Mouse (Mus musculus): Measurements from ENCODE around the gene Ccdc158. TPM values are rescaled to one million over a fixed set of nuclear protein-coding genes. Genes with fewer than 3 reads are reported as not detected.

Gene Ccdc158
- total and polyA plus RNA-seq, 3 experiments = 0.09 TPM; not detected in 2

- WGBS = 2% methylated on average over 26 of the region's 26 CpGs
- Histone ChIP-seq H3K4me1 (ENCODE audit: control insufficient read depth, insufficient read depth, low read length) (no peaks in the 10 kb centered on the region), H3K79me2 (replicated peaks; ENCODE audit: control insufficient read depth, insufficient read depth, low read length) (no peaks in the 10 kb centered on the region), H3K27me3 (ENCODE audit: control insufficient read depth, insufficient read depth, low read length) (no peaks in the 10 kb centered on the region), H3K36me3 (ENCODE audit: control insufficient read depth, insufficient read depth, low read length) (no peaks in the 10 kb centered on the region), H3K27ac (no peak within 1 kb of the TSS; the same call in 1 of the 2 replicates), H3K4me3 (peak within 1 kb of the TSS; percentile 44), H3K9ac (ENCODE audit: low read depth, low read length) (peak within 1 kb of the TSS; percentile 52)
- no peak for TF ChIP-seq POLR2A (IDR thresholded peaks at IDR 0.05; ENCODE audit: insufficient read depth, low read depth, low read length)
- TF ChIP-seq EP300 (IDR thresholded peaks at IDR 0.05; ENCODE audit: insufficient read depth, low read depth, low read length) = 0 out of 2 replicates have a peak, but pooled peaks have one; percentile 12
- TF ChIP-seq CTCF (IDR thresholded peaks at IDR 0.05) = no peak
- intact Hi-C loops (cut with DNase I) = loop anchor here (1.0 to 5.0 kb wide), 2 partner anchors 42 to 269 kb away; no protein-coding TSS in a partner anchor
- peak; percentile 25 to 35 for DNase-seq
These were observed 8.3 kb upstream of the Ccdc158 start, which contains the start of gene Shroom3 for GRCm38 (mm10) chr5:92683351-92683807. TSS of gene Shroom3 (plus strand) at chr5:92683435.

- Histone ChIP-seq H3K27ac (no peak overlapping the region; the same call in 1 of the 2 replicates), H3K36me3 (ENCODE audit: control insufficient read depth, insufficient read depth, low read length) (no peaks in the 10 kb centered on the region), H3K4me1 (ENCODE audit: control insufficient read depth, insufficient read depth, low read length) (no peaks in the 10 kb centered on the region), H3K9ac (ENCODE audit: low read depth, low read length) (peak overlapping the region; percentile 52; the same call in 1 of the 2 replicates), H3K27me3 (ENCODE audit: control insufficient read depth, insufficient read depth, low read length) (no peaks in the 10 kb centered on the region), H3K4me3 (peak overlapping the region; percentile 44), H3K79me2 (replicated peaks; ENCODE audit: control insufficient read depth, insufficient read depth, low read length) (no peaks in the 10 kb centered on the region)
- WGBS = 4% methylated on average over 39 of the region's 39 CpGs
- TF ChIP-seq POLR2A (IDR thresholded peaks at IDR 0.05; ENCODE audit: insufficient read depth, low read depth, low read length) = no peak
- TF ChIP-seq EP300 (IDR thresholded peaks at IDR 0.05; ENCODE audit: insufficient read depth, low read depth, low read length) = no peak
- TF ChIP-seq CTCF (IDR thresholded peaks at IDR 0.05) = no peak
- intact Hi-C loops (cut with DNase I) = loop anchor here (1.0 to 5.0 kb wide), 2 partner anchors 43 to 270 kb away; no protein-coding TSS in a partner anchor
- peak; percentile 18 to 25 for DNase-seq
These were observed 7.7 kb upstream of the Ccdc158 start for GRCm38 (mm10) chr5:92682621-92683348.

GRCm38 (mm10) chr5:92681861-92682260 is 6.8 kb upstream of the Ccdc158 start:
- DNase-seq = no peak
- Histone ChIP-seq H3K79me2 (replicated peaks; ENCODE audit: control insufficient read depth, insufficient read depth, low read length) (no peaks in the 10 kb centered on the region), H3K36me3 (ENCODE audit: control insufficient read depth, insufficient read depth, low read length) (no peaks in the 10 kb centered on the region), H3K27me3 (ENCODE audit: control insufficient read depth, insufficient read depth, low read length) (no peaks in the 10 kb centered on the region), H3K4me3 (no peak overlapping the region), H3K4me1 (ENCODE audit: control insufficient read depth, insufficient read depth, low read length) (no peaks in the 10 kb centered on the region), H3K9ac (ENCODE audit: low read depth, low read length) (no peak overlapping the region), H3K27ac (no peak overlapping the region)
- 97% methylated on average over 10 of the region's 10 CpGs for WGBS
- intact Hi-C loops (cut with DNase I) = loop anchor here (5.0 kb wide), 1 partner anchor 270 kb away; no protein-coding TSS in a partner anchor
- TF ChIP-seq EP300 (IDR thresholded peaks at IDR 0.05; ENCODE audit: insufficient read depth, low read depth, low read length) = no peak
- TF ChIP-seq POLR2A (IDR thresholded peaks at IDR 0.05; ENCODE audit: insufficient read depth, low read depth, low read length) = no peak
- TF ChIP-seq CTCF (IDR thresholded peaks at IDR 0.05) = no peak

GRCm38 (mm10) chr5:92679441-92679840 is 4.4 kb upstream of the Ccdc158 start:
- H3K4me3 ChIP-seq = no peak overlapping the region
- no peaks in the 10 kb centered on the region for H3K4me1 ChIP-seq (ENCODE audit: control insufficient read depth, insufficient read depth, low read length)
- 21% methylated on average over 4 of the region's 4 CpGs for WGBS
- intact Hi-C loops (cut with DNase I) = loop anchor here (2.0 to 10.0 kb wide), 2 partner anchors 47 to 485 kb away; no protein-coding TSS in a partner anchor
- no peaks in the 10 kb centered on the region for H3K36me3 ChIP-seq (ENCODE audit: control insufficient read depth, insufficient read depth, low read length)
- H3K79me2 ChIP-seq (replicated peaks; ENCODE audit: control insufficient read depth, insufficient read depth, low read length) = no peaks in the 10 kb centered on the region
- no peak overlapping the region for H3K9ac ChIP-seq (ENCODE audit: low read depth, low read length)
- DNase-seq = no peak
- TF ChIP-seq EP300 (IDR thresholded peaks at IDR 0.05; ENCODE audit: insufficient read depth, low read depth, low read length) (no peak), CTCF (IDR thresholded peaks at IDR 0.05) (peak; percentile 82)
- no peak overlapping the region for H3K27ac ChIP-seq
- H3K27me3 ChIP-seq (ENCODE audit: control insufficient read depth, insufficient read depth, low read length) = no peaks in the 10 kb centered on the region

- peak overlapping the region; percentile 20; the same call in 1 of the 2 replicates for H3K4me3 ChIP-seq
- H3K79me2 ChIP-seq (replicated peaks; ENCODE audit: control insufficient read depth, insufficient read depth, low read length) = no peaks in the 10 kb centered on the region
- TF ChIP-seq CTCF (IDR thresholded peaks at IDR 0.05) (no peak), EP300 (IDR thresholded peaks at IDR 0.05; ENCODE audit: insufficient read depth, low read depth, low read length) (no peak), POLR2A (IDR thresholded peaks at IDR 0.05; ENCODE audit: insufficient read depth, low read depth, low read length) (no peak)
- no peak overlapping the region for H3K27ac ChIP-seq
- H3K36me3 ChIP-seq (ENCODE audit: control insufficient read depth, insufficient read depth, low read length) = no peaks in the 10 kb centered on the region
- no peak for DNase-seq
- H3K9ac ChIP-seq (ENCODE audit: low read depth, low read length) = no peak overlapping the region; the same call in 1 of the 2 replicates
- intact Hi-C loops (cut with DNase I) = loop anchor here (10.0 kb wide), 1 partner anchor 489 kb away; no protein-coding TSS in a partner anchor
- 9% methylated on average over 9 of the region's 9 CpGs for WGBS
- H3K27me3 ChIP-seq (ENCODE audit: control insufficient read depth, insufficient read depth, low read length) = no peaks in the 10 kb centered on the region
- H3K4me1 ChIP-seq (ENCODE audit: control insufficient read depth, insufficient read depth, low read length) = no peaks in the 10 kb centered on the region
These were observed 476 bp upstream of the Ccdc158 start for GRCm38 (mm10) chr5:92675574-92675920.

- DNase-seq = no peak
- intact Hi-C loops (cut with DNase I) = no loop called here
- Histone ChIP-seq H3K27me3 (ENCODE audit: control insufficient read depth, insufficient read depth, low read length) (no peaks in the 10 kb centered on the region), H3K36me3 (ENCODE audit: control insufficient read depth, insufficient read depth, low read length) (no peaks in the 10 kb centered on the region), H3K4me1 (ENCODE audit: control insufficient read depth, insufficient read depth, low read length) (no peaks in the 10 kb centered on the region), H3K9ac (ENCODE audit: low read depth, low read length) (no peak overlapping the region), H3K79me2 (replicated peaks; ENCODE audit: control insufficient read depth, insufficient read depth, low read length) (no peaks in the 10 kb centered on the region), H3K27ac (no peak overlapping the region), H3K4me3 (no peak overlapping the region)
- 71% methylated on average over 5 of the region's 5 CpGs for WGBS
- no peak for TF ChIP-seq EP300 (IDR thresholded peaks at IDR 0.05; ENCODE audit: insufficient read depth, low read depth, low read length)
- no peak for TF ChIP-seq CTCF (IDR thresholded peaks at IDR 0.05)
- no peak for TF ChIP-seq POLR2A (IDR thresholded peaks at IDR 0.05; ENCODE audit: insufficient read depth, low read depth, low read length)
These were observed 8.2 kb downstream of the Ccdc158 start for GRCm38 (mm10) chr5:92666860-92667259.

All from heart, adult 2 months (tissue).